Mouse (Mus musculus) inflammation-experienced regulatory T-cells, adult 6 months (primary cell): ENCODE data around the gene Map4k3. TPM values are rescaled to one million over a fixed set of nuclear protein-coding genes. Genes with fewer than 3 reads are reported as not detected.

Source experiments
- ATAC-seq: one replicate; pipeline ENCODE4 v1.8.0; 2017
- polyA plus RNA-seq, 3 experiments: library from polyadenylated mRNA; unstranded; fragments of 100-300 nt; shearing (Covaris generic); gene quantifications; one replicate each; pipeline ENCODE4 v1.2.1; 2017

Map4k3 gene
- polyA plus RNA-seq, 3 experiments from 2014 or later, result 0.85 to 5.3 (median 4.8) TPM

DNA sequence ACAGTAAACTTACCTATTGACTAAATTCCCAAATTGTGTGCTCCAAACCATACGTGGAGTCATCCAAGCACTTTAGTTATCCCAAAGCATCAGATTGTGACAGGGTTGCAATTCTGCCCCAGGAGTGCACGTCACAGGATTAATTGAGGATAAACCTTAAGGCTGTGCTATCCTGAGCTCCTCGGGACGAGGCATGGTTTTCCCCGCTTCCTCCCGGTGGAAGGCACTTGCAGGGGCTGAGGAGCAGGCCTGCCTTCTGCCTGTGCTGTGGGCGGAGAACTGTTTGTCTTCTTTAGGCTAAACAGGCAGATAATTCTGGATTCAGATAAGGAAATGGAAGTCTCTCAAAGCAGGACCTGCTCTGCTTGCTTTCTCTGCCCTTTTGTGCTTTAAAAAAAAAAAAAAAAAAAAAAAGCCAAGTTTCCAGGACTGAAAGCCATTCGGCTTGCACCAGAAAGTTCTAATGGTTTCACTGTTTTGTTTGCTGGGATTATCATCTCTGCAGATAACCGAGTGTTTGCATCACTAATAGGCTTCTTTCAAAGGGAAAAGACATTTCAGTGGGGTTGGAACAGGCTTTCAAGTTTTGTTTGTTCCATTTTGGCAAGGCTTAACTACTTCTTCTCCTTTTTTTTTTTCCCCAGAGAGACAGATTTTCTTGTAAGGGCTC lies 930 bp upstream of the Map4k3 start:
- no peak for ATAC-seq

GRCm38 (mm10) chr17:80727341-80727951 lies 839 bp downstream of the Map4k3 start:
- peak; percentile 47 for ATAC-seq

- ATAC-seq, result no peak
Measured at GRCm38 (mm10) chr17:80726821-80727220, 1.5 kb downstream of the Map4k3 start.

DNA sequence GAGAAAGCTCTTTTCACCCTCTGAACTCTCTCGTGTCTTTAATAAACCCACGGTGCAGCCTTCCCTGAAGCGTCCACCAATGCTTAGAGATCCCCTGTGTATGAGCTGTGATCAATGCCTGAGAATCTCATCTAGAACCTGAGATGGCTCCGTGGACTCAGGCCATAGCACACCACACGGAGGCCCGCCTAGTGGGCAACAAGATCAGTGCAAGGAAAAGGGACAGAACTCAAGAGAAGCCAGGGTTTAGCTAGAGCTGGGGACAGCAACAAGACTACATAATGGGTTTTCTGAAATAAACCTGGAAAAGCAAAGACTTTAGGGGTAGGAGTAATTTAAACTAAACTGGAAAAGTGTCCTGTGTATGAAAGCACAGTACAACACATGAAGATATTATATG lies 5.2 kb downstream of the Map4k3 start:
- no peak for ATAC-seq

DNA sequence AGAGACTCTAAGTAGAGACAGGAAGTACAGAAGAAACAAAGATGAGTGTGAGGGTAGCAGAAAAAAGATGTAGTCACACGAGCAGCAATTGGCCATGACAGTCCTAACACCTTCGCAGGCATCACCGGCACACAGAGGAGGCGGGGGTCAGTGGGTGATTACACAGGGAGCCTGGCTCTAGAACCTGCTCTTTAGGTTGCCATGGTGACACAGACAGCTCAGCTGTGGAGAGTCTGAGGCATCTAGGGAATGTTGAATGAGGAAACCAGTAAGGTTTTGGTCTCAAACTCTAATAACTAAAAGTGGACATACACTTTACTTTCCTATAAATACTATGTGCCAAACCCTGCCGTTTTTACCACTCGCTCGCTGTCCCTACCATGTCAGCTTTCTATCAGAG lies 6.6 kb downstream of the Map4k3 start:
- no peak for ATAC-seq

DNA sequence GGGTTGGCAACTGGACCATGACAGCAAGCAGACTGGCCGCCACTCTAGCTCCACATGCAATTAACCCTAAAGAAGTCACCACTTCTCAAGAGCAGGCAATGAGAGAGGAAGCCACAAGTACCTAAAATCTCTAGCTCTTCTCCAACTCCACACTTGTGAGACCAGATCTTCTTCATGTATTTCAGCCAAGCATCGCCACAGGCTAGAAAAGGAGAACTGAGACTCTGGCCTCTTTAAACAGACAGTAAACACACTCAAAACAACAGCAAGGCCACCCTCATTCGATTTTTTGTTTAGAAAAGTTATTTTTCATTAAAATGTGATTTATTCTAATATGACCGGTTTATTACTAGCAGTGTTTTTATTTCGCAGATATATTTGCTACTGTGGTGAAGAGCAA lies 9.0 kb downstream of the Map4k3 start:
- no peak for ATAC-seq

DNA sequence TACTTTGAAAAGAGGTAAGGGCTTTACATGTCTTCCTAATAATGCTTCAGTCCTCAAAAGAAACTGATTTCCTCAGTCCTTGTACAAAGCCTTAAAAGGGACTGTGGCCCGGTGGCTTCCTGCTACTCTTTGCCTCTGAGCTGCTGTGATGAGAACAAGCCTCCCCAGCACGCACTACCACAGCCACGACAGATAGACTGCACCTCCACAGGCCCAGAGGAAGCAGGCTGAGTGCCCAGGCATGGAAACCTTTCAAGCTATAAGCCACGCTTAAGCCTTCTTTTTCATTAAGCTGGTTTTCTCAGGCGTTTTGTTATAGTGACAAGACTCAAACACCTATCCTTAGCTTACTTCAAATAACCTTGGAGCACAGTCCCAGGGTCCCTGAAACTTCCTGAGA lies 10.0 kb downstream of the Map4k3 start:
- no peak for ATAC-seq

- ATAC-seq, result no peak
Measured at GRCm38 (mm10) chr17:80713588-80713987, 14.7 kb downstream of the Map4k3 start.

DNA sequence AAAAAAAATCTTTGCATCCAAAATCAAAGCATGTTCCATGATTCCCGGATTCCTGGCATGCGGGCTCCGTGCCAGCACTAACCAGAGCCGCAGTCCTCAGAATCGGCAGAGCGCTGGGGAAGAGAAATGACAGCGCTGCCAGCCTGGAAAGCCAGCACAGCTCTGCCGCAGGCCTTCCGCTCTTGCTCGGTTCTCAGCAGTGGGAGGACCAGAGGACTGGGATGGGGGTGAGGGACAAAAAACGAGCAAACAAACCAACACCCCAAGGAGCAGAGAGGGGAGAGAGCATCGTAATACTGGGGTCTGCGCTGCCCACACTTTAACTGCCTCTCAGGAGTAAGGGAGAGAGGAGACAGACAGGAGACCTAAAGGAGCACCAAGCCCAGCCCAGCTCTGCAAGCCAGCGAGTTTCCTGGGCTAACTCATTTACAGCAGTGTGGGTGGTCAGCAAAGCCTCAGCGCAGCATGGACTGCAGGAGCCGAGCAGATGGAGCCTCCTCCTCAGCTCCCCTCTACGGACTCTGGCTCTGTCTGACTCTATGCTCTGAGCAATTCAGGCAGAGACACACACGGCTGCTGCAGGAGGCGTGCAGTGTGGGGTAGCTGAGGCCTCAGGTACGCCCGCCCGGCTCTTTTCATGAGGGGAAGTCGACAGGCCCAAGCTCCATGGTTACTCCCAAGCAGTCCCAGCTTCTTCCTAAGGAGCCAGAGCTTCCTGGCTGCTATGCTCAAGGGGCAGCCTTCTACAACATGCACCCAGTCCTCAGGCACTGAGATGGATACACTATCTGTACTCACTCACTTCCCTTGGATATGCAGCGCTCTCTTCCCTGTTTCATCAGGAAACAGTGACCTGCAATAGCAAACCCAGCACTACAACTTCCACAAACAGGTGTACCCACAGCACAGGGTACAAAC lies 18.1 kb downstream of the Map4k3 start:
- ATAC-seq, result no peak

DNA sequence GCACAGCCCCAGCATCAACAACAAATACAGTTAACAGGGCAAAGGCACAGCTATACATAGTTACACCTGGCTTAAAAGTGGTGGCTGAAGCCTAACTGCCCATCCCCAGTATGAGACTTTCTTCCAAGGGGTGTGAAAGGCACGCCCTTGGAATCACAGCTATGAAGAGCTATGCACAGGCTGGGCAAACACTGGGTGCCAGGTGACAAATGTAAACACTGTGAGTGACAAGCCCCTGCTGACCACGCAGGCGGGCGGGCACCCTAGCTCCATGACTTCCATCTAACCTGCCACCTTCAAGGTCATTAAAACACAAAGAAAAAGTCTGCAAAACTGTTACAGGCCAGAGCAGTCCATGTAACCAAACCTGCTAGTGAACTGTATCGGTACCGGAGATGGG lies 19.5 kb downstream of the Map4k3 start:
- no peak for ATAC-seq

DNA sequence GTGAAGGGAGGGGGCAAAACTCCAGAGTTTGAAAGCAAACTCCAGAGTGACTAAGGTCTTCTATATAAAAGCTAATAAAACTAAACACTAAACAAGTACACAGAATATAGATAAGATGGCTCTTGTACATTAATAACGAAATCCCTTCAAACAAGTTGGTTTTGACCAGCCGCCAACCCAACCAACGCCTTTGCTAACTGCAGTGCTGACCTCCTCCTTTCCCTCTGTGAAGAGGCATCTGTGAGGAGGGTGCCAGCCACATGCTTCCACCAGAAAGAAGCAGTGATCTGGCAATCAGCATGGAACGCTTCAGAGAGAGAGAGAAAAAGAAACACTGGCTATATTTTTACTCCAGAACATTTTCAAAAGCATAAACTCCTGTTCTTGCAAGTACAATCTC lies 21.1 kb downstream of the Map4k3 start:
- ATAC-seq, result no peak

- ATAC-seq, result no peak
Measured at GRCm38 (mm10) chr17:80706608-80707007, 21.7 kb downstream of the Map4k3 start.

- ATAC-seq, result no peak
Measured at GRCm38 (mm10) chr17:80701687-80702086, 26.6 kb downstream of the Map4k3 start.

DNA sequence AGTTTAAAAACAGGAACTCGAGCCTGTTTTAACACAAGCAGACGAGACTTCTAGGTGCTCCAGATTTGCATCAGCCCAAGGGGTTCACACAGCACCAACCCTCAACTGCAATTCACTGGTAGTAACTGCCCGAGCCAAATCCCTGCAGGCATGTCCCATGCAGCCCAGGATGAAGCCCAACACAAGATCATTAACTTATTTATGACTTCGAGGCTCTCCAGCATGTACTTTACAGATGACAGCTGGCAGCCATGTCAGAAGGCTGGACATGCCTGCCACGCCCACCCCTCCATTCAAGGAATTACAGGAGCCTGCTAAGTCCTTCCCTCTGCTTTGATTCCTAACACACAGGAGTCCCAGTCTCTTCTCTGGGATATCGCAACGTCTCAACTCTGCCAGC lies 29.4 kb downstream of the Map4k3 start:
- ATAC-seq, result no peak

DNA sequence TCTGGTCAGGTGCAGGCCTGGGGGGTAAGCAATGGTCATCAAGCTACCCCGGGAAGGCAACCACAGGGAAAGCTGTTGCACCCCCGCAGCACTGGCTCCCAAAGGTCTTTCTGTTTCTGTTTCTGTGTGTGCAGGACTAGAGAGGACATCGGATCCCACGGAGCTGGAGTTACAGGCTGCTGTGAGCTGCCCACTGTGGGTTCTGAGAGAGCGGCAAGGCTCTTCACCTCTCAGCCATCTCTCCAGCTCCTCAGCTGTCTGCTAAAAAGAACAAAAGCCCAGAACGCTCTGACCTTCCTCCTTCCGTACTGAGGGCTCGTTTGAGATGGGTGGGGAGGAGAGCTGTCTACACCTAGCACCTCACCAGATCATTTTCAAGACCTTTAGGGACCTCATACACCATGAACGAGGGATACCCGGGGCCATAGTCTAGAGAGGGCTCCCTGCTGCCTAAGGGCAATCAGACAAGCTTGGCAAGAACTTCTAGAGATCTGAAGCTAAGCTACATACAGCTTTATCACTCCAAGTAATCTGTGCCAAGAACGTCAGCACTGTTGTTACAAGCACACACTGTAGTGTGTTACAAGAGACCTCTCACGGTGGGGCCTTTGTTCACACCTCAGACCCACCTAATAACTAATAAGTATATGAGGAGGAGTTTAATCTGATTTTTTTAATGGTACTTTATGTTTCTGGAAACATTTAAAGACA lies 29.9 kb downstream of the Map4k3 start:
- no peak for ATAC-seq

DNA sequence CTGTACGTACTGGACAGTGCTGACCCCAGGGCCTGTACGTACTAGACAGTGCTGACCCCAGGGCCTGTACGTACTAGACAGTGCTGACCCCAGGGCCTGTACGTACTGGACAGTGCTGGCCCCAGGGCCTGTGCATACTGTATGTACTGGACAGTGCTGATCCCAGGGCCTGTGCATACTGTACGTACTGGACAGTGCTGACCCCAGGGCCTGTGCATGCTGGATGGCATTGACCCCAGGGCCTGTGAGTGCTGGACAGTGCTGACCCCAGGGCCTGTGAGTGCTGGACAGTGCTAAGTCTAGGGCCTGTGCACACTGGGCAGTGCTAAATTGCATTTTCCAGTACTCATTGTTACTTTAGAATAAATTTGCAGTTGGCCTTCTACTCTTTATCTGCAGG lies 31.3 kb downstream of the Map4k3 start:
- no peak for ATAC-seq

GRCm38 (mm10) chr17:80696210-80696609 lies 32.1 kb downstream of the Map4k3 start:
- no peak for ATAC-seq

DNA sequence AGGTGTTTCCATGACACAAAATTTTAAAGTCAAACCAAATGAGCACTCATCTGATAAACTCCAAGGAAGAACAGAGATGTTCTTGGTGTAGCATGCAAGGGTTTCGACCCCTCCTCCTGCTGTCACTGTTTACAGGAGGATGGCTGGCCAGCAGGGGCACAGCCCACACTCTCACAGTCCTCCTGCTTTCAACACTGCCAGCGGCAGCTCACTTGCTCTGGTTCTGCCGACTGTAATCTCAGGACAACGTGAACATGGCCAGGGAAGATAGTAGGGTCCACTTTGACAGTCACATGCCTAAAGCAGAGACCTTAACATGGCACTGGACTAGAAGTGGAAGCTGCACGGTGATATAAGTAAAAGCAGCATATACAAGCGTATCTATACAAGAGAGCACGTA lies 34.6 kb downstream of the Map4k3 start:
- no peak for ATAC-seq

- no peak for ATAC-seq
Measured at GRCm38 (mm10) chr17:80692183-80692582, 36.1 kb downstream of the Map4k3 start.

GRCm38 (mm10) chr17:80688701-80689100 lies 39.6 kb downstream of the Map4k3 start:
- no peak for ATAC-seq

DNA sequence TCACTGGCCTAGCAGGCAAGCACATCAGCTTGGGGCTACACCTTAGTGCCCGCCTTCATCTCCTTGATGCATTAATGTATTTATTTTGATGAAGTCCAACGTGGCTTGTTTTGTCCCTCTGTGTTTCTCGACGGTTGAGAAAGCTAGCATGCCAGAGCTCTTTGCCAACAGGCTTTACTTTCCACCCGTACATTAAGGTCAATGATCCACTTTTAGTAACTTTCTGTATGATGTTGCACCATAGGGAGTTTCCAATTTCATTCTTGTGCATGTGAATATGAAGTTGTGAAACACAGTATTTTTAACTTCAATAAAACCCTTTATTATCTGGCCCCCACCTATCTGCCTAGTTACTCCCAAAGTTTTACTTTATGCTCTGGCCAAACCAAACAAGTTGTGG lies 42.2 kb downstream of the Map4k3 start:
- ATAC-seq, result no peak

GRCm38 (mm10) chr17:80683821-80684576 lies 44.3 kb downstream of the Map4k3 start:
- peak; percentile 17 for ATAC-seq
